Mouse (Mus musculus): ENCODE measurements at regions not wholly inside any gene's neighbourhood (a gene's known extent, or its start where the extent isn't known, plus 50 kb on each side); places are given as distances from the start of the nearest gene placed in this dataset.
A peak's percentile ranks its signal among the peaks of the same experiment; 100 is the strongest.

DNA sequence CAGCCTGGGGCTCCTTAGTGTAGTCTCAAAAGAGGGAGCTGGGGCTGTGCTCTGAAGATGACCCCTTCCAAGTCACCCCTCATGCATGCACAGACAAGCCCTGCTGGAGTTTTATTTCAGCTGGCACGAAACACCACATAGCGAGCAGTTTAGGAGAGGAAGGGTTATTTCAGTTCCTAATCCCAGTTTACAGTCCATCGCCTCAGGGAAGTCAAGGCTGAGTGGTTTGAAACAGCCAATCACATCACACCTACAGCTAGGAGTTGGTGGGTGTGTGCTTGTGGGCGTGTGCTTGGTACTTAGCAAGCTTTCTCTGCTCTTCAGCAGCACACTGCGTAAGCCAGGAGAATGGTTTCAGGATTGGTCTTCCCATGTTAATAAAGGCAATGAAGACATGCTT, 202.4 kb downstream of the Vrk1 start:
- ATAC-seq (no peak), DNase-seq (ENCODE audit: low spot score) (no peak)
- TF ChIP-seq CTCF (IDR thresholded peaks at IDR 0.05; ENCODE audit: low read depth) = no peak
- Histone ChIP-seq H3K27me3 (ENCODE audit: insufficient read depth, low read length) (no peaks in the 10 kb centered on the region), H3K4me2 (ENCODE audit: low read depth, low read length) (no peak overlapping the region), H3K27ac (no peak overlapping the region), H3K9ac (replicated peaks; ENCODE audit: low read length) (no peak overlapping the region), H3K4me1 (ENCODE audit: insufficient read depth, low read length) (no peaks in the 10 kb centered on the region), H3K36me3 (ENCODE audit: insufficient read depth, low read length) (no peaks in the 10 kb centered on the region), H3K9me3 (ENCODE audit: low read length) (no peaks in the 10 kb centered on the region), H3K4me3 (ENCODE audit: low read length) (no peak overlapping the region)
- WGBS = 76% methylated on average over 5 of the region's 5 CpGs

DNA sequence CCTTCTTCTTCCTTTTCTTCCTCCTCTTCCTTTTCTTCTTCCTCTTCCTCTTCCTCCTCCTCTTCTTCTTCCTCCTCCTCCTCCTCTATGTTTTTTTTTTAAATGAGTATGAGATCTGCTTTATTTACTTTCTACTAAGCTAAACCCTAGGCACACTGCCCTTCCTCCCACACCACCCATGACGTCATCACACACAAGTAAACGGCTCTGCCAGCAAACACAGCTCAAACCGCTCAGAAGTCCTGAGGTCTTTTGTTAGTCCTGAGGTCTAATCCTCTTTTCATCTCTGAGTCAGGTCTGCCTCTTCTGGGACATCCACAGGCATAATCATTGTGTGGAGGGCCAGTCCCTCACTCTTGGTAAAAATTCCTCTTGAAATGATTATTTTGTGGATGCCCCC, 210.0 kb downstream of the Vrk1 start:
- H3K4me2 ChIP-seq (ENCODE audit: low read depth, low read length) = no peak overlapping the region
- no peak for ATAC-seq
- 41% methylated on average over 3 of the region's 3 CpGs for WGBS

DNA sequence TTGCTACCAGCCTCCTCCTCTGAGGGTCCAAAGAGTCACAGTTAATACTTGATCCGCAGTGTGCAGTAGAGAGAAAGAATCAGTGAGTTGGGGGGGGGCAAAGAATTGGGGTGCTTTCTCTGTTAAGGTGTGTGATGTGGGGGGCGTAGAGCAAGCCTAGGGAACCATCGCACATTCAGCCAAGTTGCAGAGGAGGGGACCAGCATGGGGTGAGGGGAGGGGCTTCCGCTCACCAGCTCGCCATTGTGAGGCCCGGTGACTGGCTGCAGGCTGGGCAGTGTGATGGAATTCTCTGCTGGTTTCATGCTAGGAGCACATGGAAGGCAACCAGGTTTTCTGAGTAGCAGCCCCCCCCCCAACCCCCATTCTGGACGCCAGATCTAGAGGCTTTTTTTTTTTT, 216.2 kb downstream of the Vrk1 start:
- ATAC-seq (no peak), DNase-seq (ENCODE audit: low spot score) (no peak)
- Histone ChIP-seq H3K9ac (replicated peaks; ENCODE audit: low read length) (no peak overlapping the region), H3K4me1 (ENCODE audit: insufficient read depth, low read length) (no peaks in the 10 kb centered on the region), H3K4me2 (ENCODE audit: low read depth, low read length) (no peak overlapping the region), H3K4me3 (ENCODE audit: low read length) (no peak overlapping the region), H3K27ac (no peak overlapping the region), H3K9me3 (ENCODE audit: low read length) (no peaks in the 10 kb centered on the region), H3K36me3 (ENCODE audit: insufficient read depth, low read length) (no peaks in the 10 kb centered on the region), H3K27me3 (ENCODE audit: insufficient read depth, low read length) (no peaks in the 10 kb centered on the region)
- TF ChIP-seq CTCF (IDR thresholded peaks at IDR 0.05; ENCODE audit: low read depth) = no peak
- 23% methylated on average over 7 of the region's 7 CpGs for WGBS

More for the DNA sequence above, 210.0 kb downstream of the Vrk1 start:
- no peaks in the 10 kb centered on the region for H3K36me3 ChIP-seq (ENCODE audit: insufficient read depth, low read length)
- H3K27ac ChIP-seq = no peak overlapping the region
- no peaks in the 10 kb centered on the region for H3K27me3 ChIP-seq (ENCODE audit: insufficient read depth, low read length)
- H3K4me3 ChIP-seq (ENCODE audit: low read length) = no peak overlapping the region
- no peak for DNase-seq (ENCODE audit: low spot score)
- H3K9me3 ChIP-seq (ENCODE audit: low read length) = no peaks in the 10 kb centered on the region
- no peaks in the 10 kb centered on the region for H3K4me1 ChIP-seq (ENCODE audit: insufficient read depth, low read length)
- no peak overlapping the region for H3K9ac ChIP-seq (replicated peaks; ENCODE audit: low read length)
- no peak for TF ChIP-seq CTCF (IDR thresholded peaks at IDR 0.05; ENCODE audit: low read depth)

DNA sequence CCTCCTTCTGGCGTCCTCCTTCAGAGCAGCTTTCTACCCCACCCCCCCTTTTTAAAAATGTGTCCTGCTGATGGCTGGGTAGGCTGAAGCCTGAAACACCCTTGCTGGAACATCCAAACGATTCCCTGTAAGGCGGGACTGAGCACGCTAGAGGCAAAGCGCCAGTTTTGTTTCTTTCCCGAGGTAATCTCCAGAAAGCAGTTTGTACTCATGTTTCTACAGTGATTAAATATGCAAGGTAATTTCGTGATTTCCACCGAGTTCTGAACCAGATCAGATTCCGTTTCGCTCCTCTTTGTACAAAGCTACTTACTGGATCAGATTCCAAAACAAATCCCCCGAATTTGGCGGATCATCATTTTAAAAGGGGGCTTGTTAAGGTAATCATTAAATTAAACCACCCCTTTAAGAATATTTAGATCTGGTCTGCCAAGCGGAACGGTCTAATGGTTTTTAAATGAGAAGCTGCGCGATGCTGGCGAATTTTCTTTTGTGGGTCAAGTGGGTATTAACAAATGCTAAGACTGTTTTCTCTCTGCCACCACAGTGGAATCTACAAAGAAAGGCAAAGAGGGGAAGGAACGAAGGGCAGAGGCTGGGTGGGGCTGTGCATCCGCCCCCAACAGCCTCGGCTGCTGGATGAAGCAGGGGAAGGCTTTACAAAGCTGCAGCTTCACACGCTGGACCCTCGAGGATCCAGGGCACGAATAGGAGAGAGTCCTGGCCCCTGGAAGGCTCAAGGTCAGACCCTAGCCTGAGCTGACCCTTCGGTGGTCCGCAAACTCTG, 216.9 kb downstream of the Vrk1 start:
- WGBS = 18% methylated on average over 25 of the region's 25 CpGs
- DNase-seq (ENCODE audit: low spot score) = peak; percentile 27
- no peak for ATAC-seq
- Histone ChIP-seq H3K27me3 (ENCODE audit: insufficient read depth, low read length) (no peaks in the 10 kb centered on the region), H3K4me1 (ENCODE audit: insufficient read depth, low read length) (no peaks in the 10 kb centered on the region), H3K9ac (replicated peaks; ENCODE audit: low read length) (0 out of 2 replicates have a peak overlapping the region, but pooled peaks have one; percentile 13), H3K9me3 (ENCODE audit: low read length) (no peaks in the 10 kb centered on the region), H3K27ac (no peak overlapping the region), H3K4me2 (ENCODE audit: low read depth, low read length) (peak overlapping the region; percentile 34), H3K36me3 (ENCODE audit: insufficient read depth, low read length) (no peaks in the 10 kb centered on the region), H3K4me3 (ENCODE audit: low read length) (no peak overlapping the region)
- no peak for TF ChIP-seq CTCF (IDR thresholded peaks at IDR 0.05; ENCODE audit: low read depth)

DNA sequence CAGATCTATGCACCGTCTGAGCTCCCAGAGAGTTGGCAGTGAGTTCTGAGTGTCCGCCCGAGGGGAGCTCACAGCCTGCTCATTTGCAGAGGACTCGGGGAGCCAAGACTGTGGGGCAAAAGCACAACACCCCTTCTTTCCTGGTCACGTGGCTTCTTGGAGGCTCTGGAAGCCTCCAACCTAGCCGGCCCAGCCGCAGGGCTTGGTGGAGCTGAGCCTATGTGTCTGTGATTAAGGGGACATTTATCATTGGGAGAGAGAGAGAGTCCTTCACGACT, 217.5 kb downstream of the Vrk1 start:
- H3K9me3 ChIP-seq (ENCODE audit: low read length) = no peaks in the 10 kb centered on the region
- no peak overlapping the region for H3K27ac ChIP-seq
- ATAC-seq (no peak), DNase-seq (ENCODE audit: low spot score) (no peak)
- no peak for TF ChIP-seq CTCF (IDR thresholded peaks at IDR 0.05; ENCODE audit: low read depth)
- no peaks in the 10 kb centered on the region for H3K27me3 ChIP-seq (ENCODE audit: insufficient read depth, low read length)
- H3K36me3 ChIP-seq (ENCODE audit: insufficient read depth, low read length) = no peaks in the 10 kb centered on the region
- no peak overlapping the region for H3K4me3 ChIP-seq (ENCODE audit: low read length)
- peak overlapping the region; percentile 34; the same call in 1 of the 2 replicates for H3K4me2 ChIP-seq (ENCODE audit: low read depth, low read length)
- WGBS = 30% methylated on average over 8 of the region's 8 CpGs
- no peaks in the 10 kb centered on the region for H3K4me1 ChIP-seq (ENCODE audit: insufficient read depth, low read length)
- 0 out of 2 replicates have a peak overlapping the region, but pooled peaks have one; percentile 13 for H3K9ac ChIP-seq (replicated peaks; ENCODE audit: low read length)

DNA sequence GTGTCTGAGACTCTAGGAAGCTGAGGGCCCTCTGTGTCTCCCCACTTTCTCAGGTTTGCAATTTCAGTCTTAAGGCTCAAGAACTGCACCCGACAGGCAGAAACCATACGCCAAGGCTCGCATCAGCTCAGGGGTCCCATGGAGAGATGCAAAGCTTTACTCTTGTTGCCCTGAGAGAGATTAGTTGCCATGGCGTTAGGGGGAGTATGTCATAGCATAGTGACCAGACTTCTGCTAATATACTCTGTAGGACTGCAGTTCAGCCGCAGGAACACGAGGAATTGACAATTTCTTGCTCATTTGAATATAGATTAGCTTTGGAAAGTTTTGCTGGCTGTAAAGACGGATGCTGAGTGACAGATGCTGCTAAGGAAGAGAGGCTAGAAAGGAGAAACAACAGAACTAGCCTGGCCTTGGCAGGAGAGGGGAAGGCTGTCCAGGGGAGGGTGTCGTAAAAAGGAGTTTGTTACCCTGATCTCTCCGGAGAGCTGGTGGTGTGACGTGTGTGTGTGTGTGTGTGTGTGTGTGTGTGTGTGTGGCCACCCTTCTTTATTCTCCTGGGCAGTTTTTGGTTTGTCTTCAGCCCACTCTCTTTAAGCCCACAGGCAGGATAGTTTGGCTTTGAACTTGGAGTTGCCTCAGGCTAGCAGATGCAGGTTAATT, 235.3 kb downstream of the Vrk1 start:
- H3K9ac ChIP-seq (replicated peaks; ENCODE audit: low read length) = no peak overlapping the region
- 31% methylated on average over 10 of the region's 10 CpGs for WGBS
- no peak for DNase-seq (ENCODE audit: low spot score)

DNA sequence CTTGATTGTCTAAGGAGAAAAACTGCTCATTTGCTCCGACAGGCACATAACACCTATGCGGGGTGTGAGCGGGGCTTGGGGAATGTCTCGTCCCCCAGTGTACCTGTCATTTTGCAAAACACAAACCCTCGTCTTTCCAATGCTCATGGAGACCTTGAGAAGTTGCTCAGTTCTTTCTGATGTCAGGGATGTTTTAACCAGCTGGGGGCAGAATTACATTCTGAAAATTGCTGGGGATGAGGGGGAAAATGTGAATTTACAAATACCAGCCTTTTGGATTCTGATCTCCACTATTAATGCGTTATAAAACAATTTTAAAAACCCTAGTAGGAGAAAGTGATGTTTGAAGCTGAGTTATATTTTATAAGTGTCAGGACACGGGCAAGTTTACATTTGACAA, 263.6 kb downstream of the Vrk1 start:
- no peaks in the 10 kb centered on the region for H3K9me3 ChIP-seq (ENCODE audit: low read length)
- ATAC-seq (no peak), DNase-seq (ENCODE audit: low spot score) (peak; percentile 18)
- peak; percentile 30; the same call in 1 of the 2 replicates for TF ChIP-seq CTCF (IDR thresholded peaks at IDR 0.05; ENCODE audit: low read depth)
- H3K4me1 ChIP-seq (ENCODE audit: insufficient read depth, low read length) = no peaks in the 10 kb centered on the region
- H3K36me3 ChIP-seq (ENCODE audit: insufficient read depth, low read length) = no peaks in the 10 kb centered on the region
- H3K27ac ChIP-seq = no peak overlapping the region
- H3K9ac ChIP-seq (replicated peaks; ENCODE audit: low read length) = no peak overlapping the region
- H3K4me3 ChIP-seq (ENCODE audit: low read length) = no peak overlapping the region
- 83% methylated on average over 7 of the region's 7 CpGs for WGBS
- no peak overlapping the region for H3K4me2 ChIP-seq (ENCODE audit: low read depth, low read length)
- H3K27me3 ChIP-seq (ENCODE audit: insufficient read depth, low read length) = no peaks in the 10 kb centered on the region

More for the DNA sequence above, 235.3 kb downstream of the Vrk1 start:
- H3K4me2 ChIP-seq (ENCODE audit: low read depth, low read length) = no peak overlapping the region
- TF ChIP-seq CTCF (IDR thresholded peaks at IDR 0.05; ENCODE audit: low read depth) = no peak
- no peak for ATAC-seq
- H3K4me3 ChIP-seq (ENCODE audit: low read length) = no peak overlapping the region
- H3K4me1 ChIP-seq (ENCODE audit: insufficient read depth, low read length) = no peaks in the 10 kb centered on the region
- no peak overlapping the region for H3K27ac ChIP-seq
- H3K27me3 ChIP-seq (ENCODE audit: insufficient read depth, low read length) = no peaks in the 10 kb centered on the region
- no peaks in the 10 kb centered on the region for H3K9me3 ChIP-seq (ENCODE audit: low read length)
- H3K36me3 ChIP-seq (ENCODE audit: insufficient read depth, low read length) = no peaks in the 10 kb centered on the region

Data from hindbrain, postnatal 0 days (tissue).